Mouse (Mus musculus): ENCODE results near the gene Sf3a1.
"Not testable (repeated sequence)": the region's sequence is repeated elsewhere in the genome, so short reads cannot be mapped to it uniquely, and the experiment has no call there.

DNA sequence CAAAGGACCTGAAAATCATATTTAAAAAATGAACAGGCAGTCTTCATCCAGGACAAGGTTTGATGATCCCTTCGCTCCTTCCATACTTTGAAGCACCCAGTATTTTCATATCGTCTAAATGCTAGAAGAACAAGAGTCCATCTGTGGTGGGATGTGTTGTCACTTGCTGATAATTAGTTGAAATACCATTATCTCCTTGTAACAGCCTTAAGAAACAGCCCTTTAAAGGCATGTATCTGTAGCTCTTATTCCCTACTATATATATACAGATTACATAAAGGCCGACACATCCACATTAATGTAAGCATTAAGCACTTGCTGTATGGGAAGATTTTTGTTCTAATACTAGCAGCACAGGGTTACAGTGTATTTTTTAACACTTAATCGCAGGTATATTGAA lies 31.7 kb upstream of the Sf3a1 start:
- not testable (repeated sequence) for TF ChIP-seq POLR2A (IDR thresholded peaks at IDR 0.05; ENCODE audit: borderline replicate concordance, insufficient read depth, low read length); CTCF (IDR thresholded peaks at IDR 0.05; ENCODE audit: borderline replicate concordance, insufficient read depth, low read depth, low read length)

All from cerebellum, adult 2 months (tissue).